Mouse (Mus musculus): ENCODE results near the gene Dohh. TPM values are rescaled to one million over a fixed set of nuclear protein-coding genes. Genes with fewer than 3 reads are reported as not detected.

Gene Dohh
- polyA plus RNA-seq, 1 experiment from 2014 or later = 55.2 TPM

DNA sequence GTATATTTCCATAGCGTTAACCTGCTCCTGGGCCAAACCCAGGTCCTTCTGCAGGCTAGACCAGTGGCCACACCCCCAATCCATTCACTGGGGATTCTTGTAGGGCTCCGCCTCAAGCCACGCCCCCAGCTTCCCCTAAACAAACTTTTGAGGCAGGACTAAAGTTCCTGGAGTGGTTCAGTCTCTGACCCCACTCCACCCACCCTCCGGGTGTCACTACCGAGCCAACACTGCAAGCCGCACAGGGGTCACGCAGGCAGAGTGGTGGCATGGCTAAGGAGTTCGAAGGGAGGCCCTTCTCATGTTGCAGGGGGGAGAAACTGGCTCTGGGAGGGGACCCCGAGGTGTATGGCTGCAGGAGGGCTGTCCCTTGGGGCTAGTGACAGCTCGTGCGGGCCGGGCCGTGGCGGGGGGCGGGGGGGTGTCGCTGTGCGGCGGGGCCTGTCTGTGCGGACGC lies 45.4 kb downstream of the Dohh start:
- peak overlapping the region; percentile 81 for H3K4me3 ChIP-seq (ENCODE audit: low read depth, low read length)
- H3K9me3 ChIP-seq (ENCODE audit: low read length) = no peaks in the 10 kb centered on the region
- H3K4me2 ChIP-seq (replicated peaks; ENCODE audit: low read depth, low read length) = peak overlapping the region; percentile 87
- ATAC-seq (peak; percentile 58), DNase-seq (ENCODE audit: low spot score) (peak; percentile 97)
- H3K27ac ChIP-seq (ENCODE audit: low read length) = peak overlapping the region; percentile 95
- no peaks in the 10 kb centered on the region for H3K36me3 ChIP-seq (ENCODE audit: insufficient read depth, low read length)
- WGBS = under 1% methylated on average over 19 of the region's 20 CpGs
- H3K27me3 ChIP-seq (replicated peaks; ENCODE audit: insufficient read depth, low read length) = no peaks in the 10 kb centered on the region
- TF ChIP-seq CTCF (IDR thresholded peaks at IDR 0.05) (peak; percentile 41), EP300 (IDR thresholded peaks at IDR 0.05) (no peak)
- H3K9ac ChIP-seq (replicated peaks; ENCODE audit: low read depth) = peak overlapping the region; percentile 60
- H3K4me1 ChIP-seq (ENCODE audit: insufficient read depth, low read depth, low read length) = peaks cover 26% of the 10 kb centered on the region

DNA sequence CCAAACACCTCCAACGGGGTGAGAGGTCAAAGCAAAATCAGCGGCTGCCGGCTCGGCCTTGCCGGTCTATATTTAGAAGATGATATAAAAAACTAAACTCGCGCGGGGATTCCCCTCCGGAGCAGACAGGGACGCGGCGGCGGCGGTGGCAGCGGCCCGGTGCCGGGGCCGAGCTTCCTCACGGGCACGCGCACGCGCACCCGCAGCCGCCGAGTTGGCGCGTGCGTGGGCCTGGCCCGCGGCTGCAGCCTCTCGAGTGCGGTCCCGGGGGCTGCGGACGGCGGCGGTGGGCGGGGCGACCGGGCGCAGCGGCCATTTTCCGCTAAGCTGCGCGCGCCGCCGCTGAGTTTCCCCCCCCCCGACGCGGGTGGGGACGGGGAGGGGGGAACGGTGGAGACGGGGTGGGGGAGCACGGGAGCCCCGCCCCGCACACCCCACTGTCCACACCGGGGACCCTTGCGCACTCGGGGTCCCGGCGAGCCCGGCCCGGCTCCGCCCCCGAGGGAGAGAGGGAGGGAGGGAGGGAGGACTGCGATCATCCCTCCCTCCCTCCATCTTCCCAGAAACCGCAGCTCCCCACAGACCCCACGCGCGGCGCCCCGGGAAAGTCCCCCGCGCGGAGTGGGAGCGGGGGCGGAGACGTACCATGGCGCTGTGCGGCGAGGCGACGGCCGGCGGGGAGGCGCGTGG lies 46.1 kb downstream of the Dohh start:
- peak overlapping the region; percentile 60 for H3K9ac ChIP-seq (replicated peaks; ENCODE audit: low read depth)
- no peaks in the 10 kb centered on the region for H3K27me3 ChIP-seq (replicated peaks; ENCODE audit: insufficient read depth, low read length)
- no peaks in the 10 kb centered on the region for H3K36me3 ChIP-seq (ENCODE audit: insufficient read depth, low read length)
- H3K4me1 ChIP-seq (ENCODE audit: insufficient read depth, low read depth, low read length) = peaks cover 22% of the 10 kb centered on the region
- peak overlapping the region; percentile 87 for H3K4me2 ChIP-seq (replicated peaks; ENCODE audit: low read depth, low read length)
- 0% methylated on average over 26 of the region's 89 CpGs for WGBS
- TF ChIP-seq CTCF (IDR thresholded peaks at IDR 0.05) = no peak
- TF ChIP-seq EP300 (IDR thresholded peaks at IDR 0.05) = no peak
- peak overlapping the region; percentile 81 for H3K4me3 ChIP-seq (ENCODE audit: low read depth, low read length)
- DNase-seq (ENCODE audit: low spot score) (peak; percentile 88), ATAC-seq (peak; percentile 27)
- peak overlapping the region; percentile 95 for H3K27ac ChIP-seq (ENCODE audit: low read length)
- H3K9me3 ChIP-seq (ENCODE audit: low read length) = no peaks in the 10 kb centered on the region

DNA sequence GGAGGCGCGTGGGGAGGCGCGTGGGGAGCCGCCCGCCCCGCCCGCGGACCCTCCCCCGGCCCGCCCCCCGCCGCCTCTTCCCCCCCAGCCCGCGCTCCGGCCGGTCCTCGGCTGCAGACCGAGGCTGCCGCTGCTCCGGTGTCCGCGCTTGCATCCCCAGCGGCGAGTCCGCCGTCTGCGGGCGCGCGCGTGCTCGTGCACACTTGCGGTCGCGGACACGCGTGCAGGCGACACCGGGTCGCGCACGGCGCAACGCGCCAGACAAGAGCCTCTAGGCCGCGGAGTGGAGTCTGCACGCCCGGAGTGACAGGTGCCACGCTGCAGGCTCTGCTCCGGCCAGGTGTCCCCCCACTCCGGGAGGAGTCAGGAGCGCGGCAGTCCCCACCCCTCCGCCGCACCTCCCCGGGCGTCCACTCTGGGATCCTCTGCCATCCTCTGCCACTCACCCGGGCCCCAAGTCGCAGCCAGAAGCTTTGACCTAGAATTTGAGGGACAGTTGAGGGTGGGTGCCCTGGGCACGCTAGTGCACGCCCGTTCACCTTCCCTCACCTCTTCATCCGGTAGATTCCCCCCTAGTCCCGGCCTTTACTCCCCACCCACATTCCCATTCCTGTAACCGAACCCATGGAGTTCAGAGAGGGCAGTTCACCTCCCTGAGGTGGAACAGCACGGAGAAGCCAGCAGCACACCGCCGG lies 46.8 kb downstream of the Dohh start:
- Histone ChIP-seq H3K9me3 (ENCODE audit: low read length) (no peaks in the 10 kb centered on the region), H3K4me2 (replicated peaks; ENCODE audit: low read depth, low read length) (peak overlapping the region; percentile 87), H3K36me3 (ENCODE audit: insufficient read depth, low read length) (no peaks in the 10 kb centered on the region), H3K4me1 (ENCODE audit: insufficient read depth, low read depth, low read length) (peaks cover 19% of the 10 kb centered on the region), H3K27me3 (replicated peaks; ENCODE audit: insufficient read depth, low read length) (no peaks in the 10 kb centered on the region), H3K4me3 (ENCODE audit: low read depth, low read length) (peak overlapping the region; percentile 81), H3K27ac (ENCODE audit: low read length) (peak overlapping the region; percentile 95), H3K9ac (replicated peaks; ENCODE audit: low read depth) (peak overlapping the region; percentile 60)
- 3% methylated on average over 22 of the region's 70 CpGs for WGBS
- no peak for TF ChIP-seq EP300 (IDR thresholded peaks at IDR 0.05)
- ATAC-seq (peak; percentile 7), DNase-seq (ENCODE audit: low spot score) (no peak)

DNA sequence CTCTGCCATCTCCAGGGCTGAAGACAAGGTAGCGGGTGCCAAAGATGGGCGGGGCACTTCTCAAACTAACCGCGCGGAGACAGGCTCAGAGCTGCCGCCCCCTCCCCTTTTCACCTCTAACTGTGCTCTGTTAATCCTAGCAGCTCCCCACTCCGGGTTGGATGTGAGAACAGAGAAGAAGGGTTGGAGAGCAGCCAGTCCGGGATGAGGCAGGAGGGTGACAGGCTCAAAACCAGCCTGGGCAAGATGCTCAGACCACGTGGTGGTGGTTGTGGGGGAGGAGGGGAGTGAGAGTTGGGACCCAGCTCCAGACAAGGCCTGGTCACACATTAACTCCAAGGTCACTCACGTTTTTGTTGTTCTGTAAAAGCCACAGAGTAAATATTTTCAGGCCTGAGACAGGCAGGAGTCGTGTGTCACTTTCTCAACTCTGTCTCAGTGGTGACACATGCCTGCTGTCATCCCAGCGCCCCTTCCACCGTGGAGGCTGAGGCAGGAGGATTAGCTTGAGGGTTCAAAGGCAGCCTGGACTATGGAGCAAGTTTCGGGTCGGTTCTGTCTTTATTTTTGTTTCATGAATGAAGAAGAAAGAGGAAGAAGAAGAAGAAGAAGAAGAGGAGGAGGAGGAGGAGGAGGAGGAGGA lies 47.4 kb downstream of the Dohh start:
- H3K9ac ChIP-seq (replicated peaks; ENCODE audit: low read depth) = no peak overlapping the region
- H3K4me2 ChIP-seq (replicated peaks; ENCODE audit: low read depth, low read length) = peak overlapping the region; percentile 87
- WGBS = 18% methylated on average over 15 of the region's 15 CpGs
- TF ChIP-seq CTCF (IDR thresholded peaks at IDR 0.05) = no peak
- TF ChIP-seq EP300 (IDR thresholded peaks at IDR 0.05) = no peak
- ATAC-seq = no peak
- H3K4me1 ChIP-seq (ENCODE audit: insufficient read depth, low read depth, low read length) = peaks cover 19% of the 10 kb centered on the region
- no peaks in the 10 kb centered on the region for H3K9me3 ChIP-seq (ENCODE audit: low read length)
- no peak overlapping the region for H3K4me3 ChIP-seq (ENCODE audit: low read depth, low read length)
- no peaks in the 10 kb centered on the region for H3K27me3 ChIP-seq (replicated peaks; ENCODE audit: insufficient read depth, low read length)
- DNase-seq (ENCODE audit: low spot score) = no peak
- H3K36me3 ChIP-seq (ENCODE audit: insufficient read depth, low read length) = no peaks in the 10 kb centered on the region
- no peak overlapping the region for H3K27ac ChIP-seq (ENCODE audit: low read length)

DNA sequence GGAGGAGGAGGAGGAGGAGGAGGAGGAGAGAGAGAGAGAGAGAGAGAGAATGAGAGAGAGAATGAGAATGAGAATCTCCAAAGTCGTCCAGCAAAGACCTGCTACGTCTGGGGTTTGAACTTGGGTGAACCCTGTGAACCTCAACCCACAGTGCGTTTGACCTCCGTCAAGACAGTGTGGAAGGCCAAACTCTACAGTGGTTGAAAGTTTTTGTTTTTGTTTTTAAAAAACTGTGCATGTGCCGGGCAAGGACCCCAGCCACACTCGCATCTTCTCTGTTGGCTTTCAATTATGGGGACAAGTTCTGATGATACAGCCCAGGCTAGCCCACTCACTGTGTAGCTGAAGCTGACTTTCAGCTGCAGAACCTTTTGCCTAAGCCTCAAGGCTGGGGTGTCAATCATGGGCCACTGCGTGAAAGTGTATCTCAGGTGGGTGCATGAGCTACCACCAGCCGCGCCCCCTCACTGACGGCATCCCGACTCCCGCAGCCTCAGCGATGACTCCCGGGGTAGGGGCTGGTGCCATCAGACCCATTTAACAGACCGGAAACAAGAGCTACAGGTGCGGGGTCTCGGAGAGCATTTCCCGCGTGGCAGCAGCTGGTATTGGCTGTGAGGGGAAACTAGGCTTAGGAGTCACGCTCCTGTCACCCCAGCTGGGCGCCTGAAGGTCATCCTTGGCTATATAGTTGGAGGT lies 48.1 kb downstream of the Dohh start:
- H3K36me3 ChIP-seq (ENCODE audit: insufficient read depth, low read length) = no peaks in the 10 kb centered on the region
- no peak overlapping the region for H3K9ac ChIP-seq (replicated peaks; ENCODE audit: low read depth)
- peak overlapping the region; percentile 36 for H3K4me2 ChIP-seq (replicated peaks; ENCODE audit: low read depth, low read length)
- no peak for DNase-seq (ENCODE audit: low spot score)
- no peak overlapping the region for H3K4me3 ChIP-seq (ENCODE audit: low read depth, low read length)
- no peak for ATAC-seq
- 60% methylated on average over 21 of the region's 21 CpGs for WGBS
- no peak overlapping the region for H3K27ac ChIP-seq (ENCODE audit: low read length)
- no peaks in the 10 kb centered on the region for H3K27me3 ChIP-seq (replicated peaks; ENCODE audit: insufficient read depth, low read length)
- peaks cover 17% of the 10 kb centered on the region for H3K4me1 ChIP-seq (ENCODE audit: insufficient read depth, low read depth, low read length)
- TF ChIP-seq EP300 (IDR thresholded peaks at IDR 0.05) = no peak
- TF ChIP-seq CTCF (IDR thresholded peaks at IDR 0.05) = no peak
- no peaks in the 10 kb centered on the region for H3K9me3 ChIP-seq (ENCODE audit: low read length)

DNA sequence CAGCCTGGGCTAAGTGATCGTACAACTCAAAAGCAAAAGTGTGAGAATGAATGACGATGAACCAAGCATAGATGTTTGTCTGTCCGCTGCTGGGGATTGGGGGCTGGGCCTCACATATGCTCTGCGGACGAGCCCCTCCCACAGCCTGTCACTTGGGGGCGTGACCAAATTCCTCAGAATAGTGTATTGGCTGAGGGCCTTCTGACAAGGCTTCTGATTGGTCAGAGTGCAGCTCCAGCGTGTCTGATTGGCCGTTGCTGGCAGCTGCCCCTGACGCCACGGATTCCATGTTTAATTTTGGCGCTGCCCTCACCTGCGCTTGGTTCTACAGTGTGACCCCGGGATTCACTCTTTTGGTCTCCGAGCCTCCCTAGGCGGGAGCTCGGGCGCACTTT lies 48.6 kb downstream of the Dohh start:
- no peaks in the 10 kb centered on the region for H3K9me3 ChIP-seq (ENCODE audit: low read length)
- 0 out of 2 replicates have a peak overlapping the region, but pooled peaks have one; percentile 48 for H3K27ac ChIP-seq (ENCODE audit: low read length)
- peak overlapping the region; percentile 52 for H3K4me2 ChIP-seq (replicated peaks; ENCODE audit: low read depth, low read length)
- H3K27me3 ChIP-seq (replicated peaks; ENCODE audit: insufficient read depth, low read length) = no peaks in the 10 kb centered on the region
- peaks cover 16% of the 10 kb centered on the region for H3K4me1 ChIP-seq (ENCODE audit: insufficient read depth, low read depth, low read length)
- H3K4me3 ChIP-seq (ENCODE audit: low read depth, low read length) = no peak overlapping the region
- peak; percentile 99 for DNase-seq (ENCODE audit: low spot score)
- no peak overlapping the region for H3K9ac ChIP-seq (replicated peaks; ENCODE audit: low read depth)
- TF ChIP-seq EP300 (IDR thresholded peaks at IDR 0.05) = peak; percentile 89
- TF ChIP-seq CTCF (IDR thresholded peaks at IDR 0.05) = no peak
- ATAC-seq = peak; percentile 85
- no peaks in the 10 kb centered on the region for H3K36me3 ChIP-seq (ENCODE audit: insufficient read depth, low read length)
- 3% methylated on average over 17 of the region's 17 CpGs for WGBS
